Mouse (Mus musculus) left cerebral cortex, adult 2 months (tissue): ENCODE data around the gene Sarnp. TPM values are rescaled to one million over a fixed set of nuclear protein-coding genes. Genes with fewer than 3 reads are reported as not detected.

Experiments
- DNase-seq, 2 experiments: peaks; one replicate each; pipeline ENCODE4 v3.0.0; 2021 to 2022; ENCODE audit warnings: low spot score in 2 of 2, mixed read lengths in 1 of 2; ENCODE audit errors: extremely low spot score in 1 of 2
- H3K27ac ChIP-seq: fragments of 200-600 bp; 2 replicates; pipeline ENCODE4 v1.8.1; 2022
- H3K4me3 ChIP-seq: fragments of 200-600 bp; 2 replicates; pipeline ENCODE4 v1.8.1; 2022
- CTCF ChIP-seq: fragments of 200-600 bp; IDR thresholded peaks from 2 replicates; pipeline ENCODE4 v1.8.1; 2022; ENCODE audit warnings: antibody characterized with exemption, mild to moderate bottlenecking, moderate library complexity
- intact Hi-C: fragments of 180-260 bp; cut with DNase I; formaldehyde crosslinking; loops from one replicate; pipeline ENCODE4 v1.15.1; 2025
- total RNA-seq, 2 experiments: library from RNA; stranded (reverse); gene quantifications; 2 replicates each; pipeline ENCODE4 v1.2.3; 2021

The Sarnp gene
- total RNA-seq, 2 experiments from 2014 or later: 33.0 to 33.6 TPM

- no peak for DNase-seq
- no peak for TF ChIP-seq CTCF
- intact Hi-C loops: no loop called here
- no peak overlapping the region for H3K27ac ChIP-seq
- H3K4me3 ChIP-seq: no peak overlapping the region
Measured at GRCm38 (mm10) chr10:128870341-128870740, 53.2 kb downstream of the Sarnp start.

GRCm38 (mm10) chr10:128878291-128878690 lies 61.2 kb downstream of the Sarnp start:
- no peak for DNase-seq
- TF ChIP-seq CTCF: no peak
- intact Hi-C loops: no loop called here

GRCm38 (mm10) chr10:128878811-128879210 lies 61.7 kb downstream of the Sarnp start:
- intact Hi-C loops: no loop called here
- no peak for TF ChIP-seq CTCF
- DNase-seq: no peak
- H3K4me3 ChIP-seq: no peak overlapping the region
- no peak overlapping the region for H3K27ac ChIP-seq

More at GRCm38 (mm10) chr10:128878291-128878690, 61.2 kb downstream of the Sarnp start:
- H3K27ac ChIP-seq: no peak overlapping the region
- no peak overlapping the region for H3K4me3 ChIP-seq

DNA sequence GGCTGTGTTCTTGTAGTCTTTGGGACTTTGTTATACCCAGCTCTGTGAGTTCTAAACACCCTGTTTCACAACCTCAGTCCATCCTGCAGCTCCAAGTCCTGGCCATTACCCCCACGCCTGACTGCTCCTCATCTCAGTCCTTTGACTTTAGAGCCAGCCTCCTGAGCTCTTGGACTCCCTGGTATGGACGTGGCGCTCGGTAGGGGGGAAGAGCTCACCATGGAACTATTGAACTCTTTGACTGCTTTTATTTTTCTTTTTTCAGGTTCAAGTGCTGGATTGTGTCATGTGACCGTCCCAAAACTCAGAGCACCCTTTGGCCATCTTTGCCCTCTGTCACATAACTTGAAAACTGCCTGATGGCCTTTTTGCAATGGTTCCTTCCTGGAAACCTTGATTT lies 64.9 kb downstream of the Sarnp start:
- Histone ChIP-seq H3K4me3 (no peak overlapping the region), H3K27ac (no peak overlapping the region)
- intact Hi-C loops: no loop called here
- no peak for DNase-seq
- TF ChIP-seq CTCF: no peak

- Histone ChIP-seq H3K27ac (no peak overlapping the region), H3K4me3 (no peak overlapping the region)
- TF ChIP-seq CTCF: no peak
- intact Hi-C loops: no loop called here
- no peak for DNase-seq
Measured at GRCm38 (mm10) chr10:128888941-128889827, 72.1 kb downstream of the Sarnp start.

DNA sequence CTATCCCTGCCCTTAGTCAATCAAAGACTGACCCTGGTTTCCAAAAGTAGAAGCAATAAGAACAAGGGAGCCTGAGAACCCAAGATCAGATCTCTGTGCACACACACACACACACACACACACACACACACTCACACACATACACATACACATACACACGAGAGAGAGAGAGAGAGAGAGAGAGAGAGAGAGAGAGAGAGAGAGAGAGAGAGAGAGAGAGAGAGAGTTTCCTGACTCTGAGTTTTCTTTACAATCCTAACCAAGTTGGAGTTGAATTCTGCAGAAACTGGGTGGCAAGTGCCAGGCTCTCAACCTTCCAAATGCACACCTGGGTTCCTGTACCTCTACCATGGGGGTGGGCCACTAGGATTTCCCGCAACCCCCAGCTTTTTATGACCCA lies 72.7 kb downstream of the Sarnp start:
- no peak for TF ChIP-seq CTCF
- intact Hi-C loops: no loop called here
- no peak overlapping the region for H3K27ac ChIP-seq
- no peak overlapping the region for H3K4me3 ChIP-seq
- no peak for DNase-seq

GRCm38 (mm10) chr10:128890383-128891295 lies 73.5 kb downstream of the Sarnp start:
- Histone ChIP-seq H3K27ac (no peak overlapping the region), H3K4me3 (peak overlapping the region; percentile 65)
- no peak for TF ChIP-seq CTCF
- peak in 1 of 2 experiments; percentile 8 for DNase-seq
- intact Hi-C loops: no loop called here

DNA sequence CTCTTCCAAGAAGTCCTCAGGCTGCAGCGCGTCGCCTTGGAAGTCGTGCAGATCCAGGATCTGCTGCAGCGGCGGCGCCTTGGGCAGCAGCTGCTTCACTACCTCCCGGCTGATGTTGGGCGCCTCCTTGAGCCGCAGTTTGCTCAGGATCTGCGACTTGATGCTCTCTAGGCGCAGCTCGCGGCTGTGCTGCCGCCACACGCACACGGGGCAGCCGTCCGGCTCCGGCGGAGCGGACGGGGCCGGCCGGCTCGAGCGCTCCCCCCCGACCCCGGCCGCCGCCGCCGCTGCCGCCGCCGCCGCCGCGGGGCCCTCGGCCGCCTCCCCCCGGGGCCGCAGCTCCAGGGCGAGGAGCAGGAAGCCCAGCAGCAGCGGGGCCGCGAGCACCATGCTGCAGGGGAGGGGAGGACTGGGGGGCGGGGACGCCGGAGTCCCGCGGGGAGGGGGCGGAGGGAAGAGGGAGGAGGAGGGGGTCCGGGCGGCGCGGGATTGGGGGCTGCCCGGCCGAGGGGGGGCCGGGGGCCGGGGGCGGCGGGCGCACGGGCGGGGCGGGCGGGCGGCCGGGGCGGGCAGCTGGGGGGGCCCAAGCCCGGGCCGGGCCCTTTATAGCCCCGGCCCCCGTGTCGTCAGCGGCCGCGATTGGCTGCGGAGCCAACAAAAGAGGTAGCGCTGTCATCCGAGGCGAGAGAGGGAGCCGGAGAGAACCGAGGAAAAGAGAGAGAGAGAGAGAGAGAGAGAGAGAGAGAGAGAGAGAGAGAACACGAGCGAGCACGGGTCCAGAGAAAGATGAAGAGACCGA lies 74.4 kb downstream of the Sarnp start, which contains the start of gene Gdf11:
Gene Gdf11 (minus strand): TSS at position 423 of the 799 bp plus-strand sequence.
- no peak within 1 kb of the TSS for H3K27ac ChIP-seq
- TF ChIP-seq CTCF: no peak
- H3K4me3 ChIP-seq: peak within 1 kb of the TSS; percentile 65
- DNase-seq: peak; percentile 40 to 65
- intact Hi-C loops: no loop called here

DNA sequence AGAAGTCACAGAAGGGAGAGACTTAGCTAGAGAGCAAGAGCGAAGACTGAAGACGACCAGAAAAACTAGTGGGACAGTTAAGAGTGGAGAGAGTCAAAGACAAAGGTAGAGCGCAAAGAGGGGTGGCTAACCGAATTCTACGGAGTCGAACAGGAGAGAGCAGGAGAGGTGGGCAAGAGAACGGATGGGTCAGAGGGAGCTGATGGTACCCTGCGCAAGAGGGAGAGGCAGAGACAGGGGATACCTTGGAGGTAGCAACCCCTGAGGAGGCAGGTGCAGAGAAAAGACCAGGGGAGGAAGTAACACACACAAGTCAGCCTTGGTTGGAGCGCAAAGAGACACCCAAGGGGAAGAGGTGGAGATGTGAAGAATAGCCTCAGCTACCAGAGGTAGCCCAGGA lies 75.1 kb downstream of the Sarnp start:
- Histone ChIP-seq H3K27ac (no peak overlapping the region), H3K4me3 (peak overlapping the region; percentile 65)
- intact Hi-C loops: no loop called here
- DNase-seq: peak in 1 of 2 experiments; percentile 7
- TF ChIP-seq CTCF: no peak

DNA sequence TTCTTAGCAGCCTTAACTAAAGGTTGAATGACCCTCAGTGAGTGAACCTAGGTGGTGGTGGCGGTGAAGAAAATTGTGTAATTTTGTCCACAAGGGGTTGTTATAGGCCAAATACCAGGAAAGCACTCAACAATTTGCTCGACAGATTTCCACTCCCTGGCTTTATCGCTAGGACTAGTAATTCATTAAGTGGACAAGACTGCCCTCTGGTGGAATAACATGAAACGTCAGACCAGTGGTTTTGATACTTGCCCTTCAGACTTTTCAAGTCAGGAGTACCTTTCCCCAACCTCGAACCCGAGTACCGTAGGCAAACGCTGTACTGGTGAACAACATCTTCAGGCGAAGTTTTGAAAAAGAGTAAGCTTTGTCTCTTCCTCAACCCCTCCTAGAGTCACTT lies 78.3 kb downstream of the Sarnp start:
- peak; percentile 90 for TF ChIP-seq CTCF
- Histone ChIP-seq H3K27ac (0 out of 2 replicates have a peak overlapping the region, but pooled peaks have one; percentile 2), H3K4me3 (no peak overlapping the region)
- DNase-seq: peak; percentile 61 to 75
- intact Hi-C loops: loop anchor here (1.0 to 5.0 kb wide), 3 partner anchors 50 to 164 kb away; no protein-coding TSS in a partner anchor
